Mouse (Mus musculus) retina, embryonic 14.5 days (tissue): ENCODE data around the gene Perp.

ENCODE experiments used
- DNase-seq: peaks from one replicate; pipeline ENCODE4 v3.0.0-alpha.2; 2015; ENCODE audit warnings: low spot score

Perp gene

DNA sequence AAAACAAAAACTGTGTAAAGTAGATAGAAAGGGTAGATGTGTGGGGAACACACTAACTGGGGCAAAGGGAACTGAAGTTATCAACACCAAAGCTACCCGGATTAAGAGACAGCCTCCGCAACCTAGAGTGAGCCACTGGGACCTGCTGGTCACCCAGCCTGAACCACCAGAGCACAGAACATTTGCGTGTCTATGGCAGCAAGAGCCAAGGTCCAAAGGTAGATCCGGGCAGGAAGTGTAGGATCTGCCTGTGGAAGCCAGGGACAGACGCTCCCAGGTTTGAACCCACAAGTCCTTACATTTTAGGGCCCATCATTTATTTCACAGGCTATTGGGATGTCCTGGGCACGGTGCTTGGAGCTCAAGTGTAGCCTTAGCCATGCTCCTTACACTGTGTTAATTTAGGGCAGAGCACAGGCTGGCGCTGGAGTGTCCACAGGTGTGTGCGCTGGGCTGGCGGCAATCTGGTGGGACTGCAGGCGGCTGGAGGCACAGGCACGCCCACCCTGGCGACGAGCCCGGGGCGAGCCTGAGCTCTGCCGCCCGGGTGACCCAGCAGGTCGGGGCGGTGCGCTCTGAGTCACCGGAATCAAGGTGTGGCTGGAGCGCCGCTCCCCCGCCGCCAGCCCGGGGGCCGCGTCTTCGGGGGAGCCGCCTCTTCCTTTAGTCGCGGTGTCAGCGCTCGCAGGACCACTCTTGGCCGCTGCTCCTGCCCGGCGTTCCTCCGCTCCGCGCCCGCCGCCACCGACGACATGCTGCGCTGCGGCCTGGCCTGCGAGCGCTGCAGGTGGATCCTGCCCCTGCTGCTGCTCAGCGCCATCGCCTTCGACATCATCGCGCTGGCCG lies at the start of gene Perp:
Perp (plus strand) TSS at position 580 of the 846 bp plus-strand sequence.
- DNase-seq: peak; percentile 56

DNA sequence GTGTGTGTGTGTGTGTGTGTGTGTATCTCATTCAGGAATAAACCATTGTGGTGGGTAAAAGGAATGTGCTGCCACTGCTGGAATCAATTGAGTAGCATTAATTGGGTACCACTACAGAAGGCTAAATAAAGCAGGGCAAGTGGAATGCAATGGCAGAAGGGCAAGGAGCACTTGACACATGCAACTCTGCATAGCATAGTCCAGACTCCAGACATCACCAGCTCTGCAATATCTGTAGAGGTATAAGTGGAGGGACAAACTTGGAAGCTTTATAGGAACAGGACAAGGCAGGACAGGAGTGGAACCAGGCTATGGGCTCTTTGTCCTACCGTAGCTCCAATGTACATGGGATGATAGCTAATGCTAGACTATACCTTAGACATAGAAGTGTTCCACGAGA lies 33.1 kb upstream of the Perp start:
- no peak for DNase-seq

DNA sequence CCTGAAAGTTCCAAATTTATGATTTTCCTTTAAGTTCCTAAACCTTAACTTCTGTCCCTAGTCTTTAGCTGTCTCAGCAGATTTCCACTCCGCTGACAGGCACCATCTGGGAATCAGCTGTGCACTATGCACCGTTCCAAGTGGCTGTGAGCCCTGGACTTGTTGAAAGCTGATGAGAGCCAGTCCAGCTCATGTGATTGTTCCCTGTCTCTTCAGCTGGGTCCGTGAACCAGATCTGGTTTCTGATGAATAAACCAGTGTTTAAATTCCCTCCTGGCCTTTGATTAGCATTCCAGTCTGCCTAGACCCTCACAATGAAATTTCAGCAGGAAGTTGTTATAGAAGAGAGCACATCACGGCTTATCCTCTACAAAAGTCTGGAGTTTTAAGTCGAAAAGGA lies 28.3 kb upstream of the Perp start:
- peak; percentile 18 for DNase-seq

DNA sequence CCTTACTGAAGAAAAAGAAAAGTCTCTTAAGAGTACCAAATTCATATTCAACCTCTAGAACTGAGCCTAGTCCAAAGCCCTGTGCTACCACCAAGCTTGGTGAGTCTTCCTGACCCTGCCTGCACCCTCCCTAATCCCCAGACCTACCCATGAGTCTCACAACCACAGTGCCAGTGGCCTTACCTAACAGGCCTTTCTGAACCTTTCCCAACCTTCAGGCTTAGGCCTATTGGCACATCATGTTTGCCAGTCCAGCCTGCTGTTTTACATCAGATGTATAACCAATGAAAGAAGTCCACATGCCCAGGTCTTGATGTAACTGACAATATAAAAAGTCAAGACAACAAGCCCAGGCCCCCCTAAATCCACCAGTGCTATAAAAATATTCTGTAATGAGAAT lies 19.7 kb upstream of the Perp start:
- DNase-seq: no peak

DNA sequence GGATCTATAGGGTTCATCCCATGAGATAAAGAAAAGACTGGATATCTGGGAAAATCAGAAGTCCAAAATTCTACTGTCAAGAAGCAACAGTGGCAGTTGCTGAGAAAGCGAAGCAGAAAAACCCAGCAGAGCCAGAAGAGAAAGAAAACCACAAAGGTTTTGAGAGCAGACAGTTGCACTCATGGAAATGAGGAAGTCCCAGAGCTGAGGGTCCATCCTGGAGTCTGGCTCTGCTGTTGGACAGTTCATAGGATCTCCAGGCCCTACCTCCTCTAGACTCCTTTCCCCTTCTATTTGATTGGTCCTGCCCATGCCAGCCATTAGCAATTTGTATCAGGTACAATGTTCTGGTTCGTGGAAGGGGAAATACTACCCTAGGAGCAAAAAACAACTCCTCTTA lies 18.7 kb upstream of the Perp start:
- DNase-seq: no peak

DNA sequence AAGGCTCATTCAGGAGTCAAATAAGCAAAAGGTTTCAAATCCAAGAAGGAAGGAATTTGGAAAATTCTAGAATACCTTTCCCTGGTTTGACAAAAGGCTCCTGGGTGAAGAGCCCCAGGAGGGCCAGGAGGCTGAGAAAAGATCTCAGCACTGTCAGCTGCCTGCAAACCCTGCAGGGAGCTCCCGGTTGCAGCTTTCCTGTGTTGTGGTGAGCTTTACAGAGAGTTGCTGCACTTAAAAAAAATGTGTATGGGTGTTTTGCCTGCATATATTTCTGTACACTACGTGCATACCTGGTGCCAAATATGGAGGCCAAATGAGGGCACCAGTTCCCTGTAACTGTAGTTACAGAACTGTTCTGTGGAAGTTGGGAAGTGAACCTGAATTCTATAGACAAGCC lies 16.9 kb upstream of the Perp start:
- no peak for DNase-seq

DNA sequence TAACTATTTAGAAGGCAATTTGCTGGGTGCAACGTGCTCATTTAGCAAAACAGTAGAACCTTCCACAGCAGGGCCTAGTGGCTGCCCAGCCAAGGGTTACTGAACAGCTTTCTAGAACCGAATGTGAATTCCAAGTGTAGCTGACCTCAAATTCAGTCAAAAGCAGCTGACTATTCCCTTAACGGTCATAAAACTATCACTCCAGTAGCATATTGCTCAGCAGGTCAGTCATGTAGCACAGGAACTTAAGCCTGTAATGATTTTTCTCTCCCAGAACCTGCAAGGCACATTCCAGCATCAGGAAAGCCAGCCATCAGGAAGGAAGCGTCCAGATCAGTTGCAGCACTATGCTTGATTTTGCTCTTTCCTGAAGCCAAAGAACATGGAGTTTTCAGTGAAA lies 14.5 kb upstream of the Perp start:
- DNase-seq: no peak

DNA sequence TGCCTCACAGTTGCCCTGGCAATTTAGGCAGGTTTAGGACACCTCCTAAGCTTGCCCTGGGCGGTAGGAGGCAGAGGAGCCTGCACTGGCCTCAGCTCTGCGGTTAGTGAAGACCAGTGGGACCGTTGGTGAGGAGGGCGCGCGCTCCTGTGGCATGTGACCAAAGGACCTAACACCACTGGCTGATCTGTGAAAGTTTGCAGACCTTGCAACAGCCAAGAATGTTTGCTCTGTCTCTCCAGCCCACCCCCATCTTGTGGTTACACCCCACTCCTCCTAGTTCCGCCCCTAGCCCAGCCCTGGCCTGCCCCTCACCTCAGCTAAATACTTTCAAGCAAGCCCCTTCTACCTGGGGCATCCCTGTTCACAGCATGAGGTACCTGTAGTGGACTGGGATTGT lies 13.0 kb upstream of the Perp start:
- DNase-seq: no peak

DNA sequence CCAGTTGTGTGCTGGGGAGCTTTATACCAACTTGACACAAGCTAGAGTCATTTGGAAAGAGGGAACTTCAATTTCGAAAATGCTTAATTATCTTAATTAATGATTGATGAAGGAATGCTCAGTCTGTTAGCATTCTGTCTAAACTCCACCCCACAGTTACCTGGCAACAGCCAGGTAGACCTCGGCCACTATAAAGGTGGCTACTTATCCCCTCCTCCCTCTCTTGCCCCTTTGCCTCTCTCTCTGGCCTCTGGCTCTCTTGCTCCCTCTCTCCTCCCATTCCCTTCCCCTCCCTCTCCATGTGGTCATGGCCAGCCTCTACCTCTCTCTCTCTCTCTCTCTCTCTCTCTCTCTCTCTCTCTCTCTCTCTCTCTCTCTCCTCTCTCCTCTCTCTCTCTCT lies 10.4 kb upstream of the Perp start:
- no peak for DNase-seq

DNA sequence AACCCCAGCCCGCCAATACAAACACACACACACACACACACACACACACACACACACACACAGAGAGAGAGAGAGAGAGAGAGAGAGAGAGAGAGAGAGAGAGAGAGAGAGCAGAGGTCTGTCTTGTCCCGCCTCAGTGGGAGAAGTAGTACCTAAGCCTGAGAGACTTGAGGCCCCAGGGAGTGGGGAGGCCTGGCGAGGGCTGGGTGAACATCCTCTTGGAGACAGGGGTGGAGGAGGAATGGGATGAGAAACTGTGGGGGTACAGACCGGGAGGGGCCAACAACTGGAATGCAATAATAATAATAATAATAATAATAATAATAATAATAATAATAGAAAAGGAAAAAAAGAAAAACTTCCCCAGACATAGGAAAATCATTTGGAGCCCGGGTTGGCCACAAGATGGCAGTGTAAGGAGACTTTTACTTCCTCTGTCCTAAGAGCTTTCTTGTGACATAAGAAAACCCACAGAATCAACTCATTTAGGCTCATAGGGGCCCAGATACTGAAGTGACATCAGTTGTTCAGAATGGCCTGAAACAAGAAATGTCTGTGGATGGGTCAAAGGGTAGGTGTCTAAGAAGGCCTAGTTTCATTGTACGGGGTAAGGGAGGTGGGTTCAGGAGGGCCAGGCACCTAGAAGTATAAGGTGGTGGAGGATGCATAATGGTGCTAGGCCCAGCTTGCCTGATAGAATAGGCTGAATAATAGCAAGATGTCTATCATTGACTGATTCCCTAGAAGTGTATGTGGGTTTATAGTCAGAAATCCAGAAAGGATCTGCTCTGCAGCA lies 8.9 kb upstream of the Perp start:
- DNase-seq: peak; percentile 72

DNA sequence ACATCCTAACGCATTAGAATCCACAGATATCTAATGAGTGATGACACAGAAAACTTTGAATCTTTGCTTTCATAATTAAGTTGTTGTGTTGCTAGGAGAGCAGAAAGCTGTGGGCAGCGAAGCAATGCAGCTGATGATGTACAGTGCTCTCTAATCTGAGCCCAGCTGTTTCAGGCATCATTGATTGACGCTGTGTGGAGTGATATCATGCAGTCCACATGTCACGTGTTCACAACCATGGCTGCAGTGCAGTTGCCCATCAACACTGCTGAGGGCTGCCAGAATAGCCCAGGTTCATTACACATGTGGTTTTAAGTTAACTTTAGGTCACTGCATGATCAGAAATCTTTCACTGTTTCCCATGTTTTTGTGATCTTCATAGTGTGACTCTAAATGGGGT lies 5.3 kb upstream of the Perp start:
- DNase-seq: no peak

DNA sequence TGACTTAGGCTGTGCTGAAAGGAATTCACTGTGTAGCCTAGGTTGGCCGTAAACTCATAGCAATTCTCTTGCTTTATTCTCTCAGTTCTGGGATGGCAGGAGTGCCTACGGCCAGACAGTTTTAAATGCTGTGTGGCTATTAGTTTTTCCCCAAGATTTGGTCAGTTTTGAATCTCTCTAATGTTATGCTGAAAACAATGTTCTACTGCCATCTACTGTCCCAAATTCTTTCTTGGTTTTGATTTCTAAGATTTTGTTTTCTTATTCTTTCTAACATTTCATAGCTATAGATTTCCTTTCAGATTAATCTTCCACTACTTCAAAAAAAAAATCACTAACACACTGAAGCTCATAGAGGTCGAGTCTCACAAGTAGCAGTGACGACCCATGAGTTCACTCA lies 4.1 kb upstream of the Perp start:
- peak; percentile 23 for DNase-seq

DNA sequence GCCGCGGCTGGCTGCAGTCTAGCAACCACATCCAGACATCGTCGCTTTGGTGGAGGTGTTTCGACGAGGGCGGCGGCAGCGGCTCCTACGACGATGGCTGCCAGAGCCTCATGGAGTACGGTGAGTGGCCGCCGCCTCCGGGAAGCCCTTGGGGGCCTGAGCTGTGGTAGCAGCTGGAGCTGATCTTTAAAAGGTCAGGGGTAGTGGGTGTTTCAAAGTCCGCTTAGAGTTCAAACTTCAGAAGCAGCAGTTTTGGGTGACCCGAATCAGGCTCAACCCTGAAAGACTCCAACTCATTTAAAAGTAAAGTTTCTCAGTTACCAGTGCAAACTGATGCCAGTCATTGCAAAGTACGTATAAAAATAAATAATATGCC lies 455 bp downstream of the Perp start:
- DNase-seq: no peak

DNA sequence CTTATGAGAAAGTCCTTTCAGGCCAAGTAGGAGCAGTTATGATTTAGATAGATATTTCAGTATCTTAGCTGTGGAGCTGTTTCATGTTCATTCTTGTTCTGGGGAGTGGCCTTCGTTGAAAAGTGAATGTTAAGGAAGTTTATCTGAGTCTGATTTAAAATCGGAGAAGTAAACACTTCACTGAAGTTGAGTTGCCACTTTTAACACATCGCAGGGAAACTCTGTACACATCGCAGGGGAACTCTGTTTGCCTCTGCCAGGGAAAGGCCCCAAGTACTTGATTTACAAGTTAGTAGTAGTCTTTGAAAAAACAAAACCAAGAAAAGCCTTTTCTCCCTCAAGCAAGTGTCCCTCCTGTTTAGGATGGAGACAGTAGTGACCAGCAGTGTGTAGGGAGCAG lies 891 bp downstream of the Perp start:
- DNase-seq: no peak

DNA sequence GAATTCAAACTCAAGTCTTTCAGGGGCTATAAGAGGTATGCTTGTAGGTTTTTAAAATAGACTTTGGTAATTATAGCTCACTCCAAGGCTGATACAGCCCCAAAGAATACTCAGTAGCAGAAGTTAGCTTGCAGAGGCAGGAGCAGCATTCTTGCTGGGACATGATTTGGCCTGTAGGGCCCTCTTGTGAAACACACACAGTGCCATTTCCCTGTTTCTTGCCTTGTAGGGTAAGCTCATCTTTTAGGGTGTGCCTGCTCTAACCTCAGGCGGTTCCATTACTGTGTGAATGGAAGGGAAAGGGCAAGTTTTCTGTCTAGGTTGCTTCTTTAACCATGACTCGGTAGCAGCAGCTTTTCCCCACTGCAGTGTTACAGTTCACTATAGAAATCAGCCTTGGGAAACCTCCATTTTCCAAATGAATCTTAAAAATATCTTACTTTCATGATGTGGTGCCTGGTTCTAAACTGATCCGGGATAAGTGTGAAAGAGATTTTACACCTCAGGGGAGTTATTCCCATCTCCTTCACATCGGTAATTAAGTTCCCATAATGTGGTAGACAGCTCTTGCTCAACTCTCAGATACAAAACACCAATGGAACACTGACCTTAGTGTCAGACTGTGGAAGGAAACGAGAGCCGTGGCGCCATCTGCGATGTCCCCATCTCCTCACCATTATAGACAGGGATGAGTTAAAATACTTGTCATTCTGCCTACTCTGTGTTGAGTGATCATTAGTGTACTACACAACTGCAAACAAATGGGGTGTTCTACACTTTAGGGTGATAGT lies 1.8 kb downstream of the Perp start:
- DNase-seq: no peak

DNA sequence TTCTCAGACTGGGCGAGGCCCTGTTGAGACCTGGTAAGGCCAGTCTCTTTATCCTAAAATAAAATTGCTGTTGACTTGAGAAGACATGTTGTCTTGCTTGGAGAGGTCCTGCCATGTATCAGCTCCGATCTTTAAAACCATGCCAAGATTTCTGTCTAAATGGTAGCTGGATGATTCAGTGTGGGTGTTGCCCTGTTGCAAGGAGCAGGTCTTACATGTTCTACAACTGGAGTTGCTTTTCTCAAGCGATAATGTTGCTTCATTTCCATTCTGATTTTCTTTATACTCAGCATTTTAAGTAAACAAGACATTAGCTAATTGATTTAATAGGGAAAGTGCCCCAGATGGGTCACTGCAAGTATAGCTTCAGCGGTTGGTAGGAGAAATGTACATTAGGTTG lies 5.4 kb downstream of the Perp start:
- DNase-seq: no peak

DNA sequence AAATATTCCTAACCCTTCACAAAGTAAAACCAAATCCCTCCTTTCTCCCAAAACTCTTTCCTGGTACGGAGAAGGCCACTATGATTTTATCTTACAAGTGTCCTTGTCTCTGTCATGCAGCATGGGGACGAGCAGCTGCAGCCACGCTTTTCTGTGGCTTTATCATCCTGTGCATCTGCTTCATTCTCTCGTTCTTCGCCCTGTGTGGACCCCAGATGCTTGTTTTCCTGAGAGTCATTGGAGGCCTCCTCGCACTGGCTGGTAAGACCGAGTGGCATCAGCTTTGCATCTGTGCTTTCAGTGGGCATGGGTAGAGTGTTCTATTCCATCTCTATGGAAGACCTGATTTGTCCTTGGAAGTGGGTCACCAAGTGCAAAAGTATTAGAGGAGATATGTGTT lies 8.6 kb downstream of the Perp start:
- DNase-seq: no peak

DNA sequence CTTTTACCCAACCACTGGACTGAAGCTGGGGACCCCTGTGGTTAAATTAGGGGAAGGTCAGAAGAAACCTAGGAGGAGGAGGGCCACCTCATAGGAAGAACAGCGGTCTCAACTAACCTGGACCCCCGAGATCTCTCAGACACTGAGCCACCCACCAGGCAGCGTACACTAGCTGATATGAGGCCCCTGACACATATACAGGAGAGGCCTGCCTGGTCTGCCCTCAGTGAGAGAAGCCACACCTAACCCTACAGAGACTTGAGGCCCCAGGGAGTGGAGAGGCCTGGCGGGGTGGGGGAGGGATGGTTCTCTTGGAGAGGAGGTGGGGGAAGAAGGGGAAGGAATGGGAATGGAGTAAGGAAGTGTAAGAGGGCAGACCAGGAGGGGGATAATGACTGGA lies 12.4 kb downstream of the Perp start:
- DNase-seq: no peak

DNA sequence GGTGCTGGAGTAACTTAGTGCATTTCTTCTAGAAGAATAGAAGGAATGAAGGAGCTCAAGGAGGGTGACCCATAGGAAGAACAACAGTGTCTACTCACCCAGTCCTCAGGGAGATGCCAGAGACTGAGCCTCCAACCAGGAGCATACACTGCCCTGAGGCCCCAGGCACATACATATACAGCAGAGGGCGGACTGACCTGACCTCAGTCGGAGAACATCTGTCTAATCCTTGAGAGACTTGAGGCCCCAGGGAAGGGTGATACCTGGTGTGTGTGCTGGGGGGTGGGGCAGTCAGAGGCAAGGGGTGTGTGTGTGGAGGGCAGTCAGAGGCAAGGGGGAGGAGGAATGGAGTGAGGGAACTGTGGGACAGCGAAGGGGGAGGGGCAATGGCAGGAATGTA lies 14.8 kb downstream of the Perp start:
- DNase-seq: no peak

DNA sequence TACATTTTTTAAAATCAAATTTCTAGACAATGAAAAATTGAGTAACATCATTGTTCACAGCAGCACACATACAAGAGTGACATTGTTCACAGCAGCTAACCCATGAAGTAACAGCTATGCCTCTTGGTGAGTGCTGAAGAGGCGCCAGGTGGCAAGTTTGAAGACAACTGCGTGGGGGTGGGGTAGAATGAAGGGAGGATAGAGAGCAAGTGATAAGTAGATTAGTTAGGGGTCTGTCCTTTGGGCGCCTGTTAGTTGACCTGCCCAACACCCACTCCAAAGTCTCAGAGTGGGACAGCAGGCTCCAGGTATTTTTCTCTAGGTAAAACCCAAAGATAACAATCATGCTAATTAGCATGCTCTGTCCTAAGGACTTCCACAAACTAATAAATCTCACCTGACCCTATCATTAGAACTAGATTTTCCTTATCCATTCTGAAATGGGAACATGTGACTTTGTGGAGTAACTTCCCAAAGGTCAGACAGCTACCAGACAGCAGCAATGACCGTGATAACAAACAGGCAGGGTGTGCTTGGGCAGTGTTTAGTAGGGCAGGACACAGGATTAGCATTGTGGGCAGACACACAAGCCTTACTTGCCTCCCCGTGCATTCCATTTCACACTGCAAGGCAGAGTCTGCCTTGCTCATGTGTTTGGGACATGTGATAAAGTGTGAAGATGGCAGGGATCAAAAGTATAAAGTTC lies 15.5 kb downstream of the Perp start:
- DNase-seq: no peak

DNA sequence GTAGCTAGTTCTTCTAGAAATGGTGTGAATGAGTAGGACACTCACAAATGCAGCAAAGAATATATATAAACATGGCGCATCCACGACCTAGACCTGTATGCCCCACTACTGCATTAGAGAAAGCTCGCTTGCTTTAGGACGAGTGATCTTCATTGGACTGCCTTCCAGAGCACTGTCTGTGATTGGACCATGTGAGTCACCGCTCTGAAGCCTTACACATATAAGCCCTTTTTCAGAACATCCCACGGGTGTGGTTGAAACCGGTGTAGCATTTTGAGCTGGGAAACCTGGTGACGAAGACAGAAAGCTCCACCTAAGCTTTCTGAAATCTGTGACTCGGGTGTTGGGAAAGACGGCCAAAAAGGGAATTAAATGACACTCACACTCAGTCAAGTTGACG lies 16.0 kb downstream of the Perp start:
- no peak for DNase-seq

DNA sequence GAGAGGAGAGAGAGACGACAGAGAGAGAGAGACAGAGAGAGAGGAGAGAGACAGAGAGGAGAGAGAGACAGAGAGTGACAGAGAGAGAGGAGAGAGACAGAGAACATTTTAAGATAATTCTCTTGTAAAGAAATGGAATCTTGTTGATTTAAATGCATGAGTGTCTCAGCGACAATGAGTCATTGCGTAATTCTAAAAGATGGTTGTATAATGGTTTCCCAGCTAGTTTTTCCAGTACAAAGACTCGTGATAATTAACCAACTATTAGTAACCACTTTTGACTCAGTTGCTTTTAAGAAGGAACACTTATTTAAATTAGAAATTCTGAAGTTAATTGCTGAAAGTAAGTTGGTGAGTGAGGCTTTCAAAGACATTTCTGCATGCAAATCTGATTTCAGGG lies 16.6 kb downstream of the Perp start:
- DNase-seq: no peak
